Mouse (Mus musculus) limb, embryonic 11.5 days (tissue): Measurements from ENCODE around the gene Vmn2r43. TPM values are rescaled to one million over a fixed set of nuclear protein-coding genes. Genes with fewer than 3 reads are reported as not detected.
"Not testable (repeated sequence)": the region's sequence is repeated elsewhere in the genome, so short reads cannot be mapped to it uniquely, and the experiment has no call there.

Experiments used
- ATAC-seq: fragments of 200-750 bp; cut with Nextera tagmentation; 2 replicates; pipeline ENCODE4 v1.8.0; 2017; ENCODE audit warnings: low read depth; ENCODE audit not compliant: insufficient number of reproducible peaks, low FRiP score, low TSS enrichment
- DNase-seq: peaks from one replicate; pipeline ENCODE4 v3.0.0-alpha.2; 2015; ENCODE audit warnings: low spot score
- H3K27ac ChIP-seq: fragments of 300-500 bp; sonication (generic); replicated peaks from 2 replicates; pipeline ENCODE4 v1.5.1; 2014; ENCODE audit warnings: low read depth, mild to moderate bottlenecking, low read length
- H3K27me3 ChIP-seq: fragments of 300-500 bp; sonication (generic); 2 replicates; pipeline ENCODE4 v1.6.1; 2014; ENCODE audit warnings: mild to moderate bottlenecking, low read length, mixed read lengths; ENCODE audit not compliant: control insufficient read depth, insufficient read depth
- H3K36me3 ChIP-seq: fragments of 300-500 bp; sonication (generic); 2 replicates; pipeline ENCODE4 v1.6.1; 2014; ENCODE audit warnings: mild to moderate bottlenecking, low read length, moderate library complexity, mixed read lengths; ENCODE audit not compliant: control insufficient read depth, insufficient read depth
- H3K4me1 ChIP-seq: fragments of 300-500 bp; sonication (generic); 2 replicates; pipeline ENCODE4 v1.6.1; 2014; ENCODE audit warnings: low read length, mixed read lengths; ENCODE audit not compliant: control insufficient read depth, insufficient read depth
- H3K4me2 ChIP-seq: fragments of 300-500 bp; sonication (generic); 2 replicates; pipeline ENCODE4 v1.6.1; 2014; ENCODE audit warnings: low read depth, mild to moderate bottlenecking, moderate library complexity; ENCODE audit not compliant: severe bottlenecking
- H3K4me3 ChIP-seq: fragments of 300-500 bp; sonication (generic); 2 replicates; pipeline ENCODE4 v1.5.1; 2014; ENCODE audit warnings: low read depth, low read length
- H3K9ac ChIP-seq: fragments of 300-500 bp; sonication (generic); 2 replicates; pipeline ENCODE4 v1.6.1; 2014; ENCODE audit warnings: mild to moderate bottlenecking, low read length
- H3K9me3 ChIP-seq: fragments of 300-500 bp; sonication (generic); 2 replicates; pipeline ENCODE4 v1.6.1; 2016; ENCODE audit warnings: low read length; ENCODE audit not compliant: control insufficient read depth
- WGBS: fragments of 180-500 bp; shearing (Covaris S2); extraction: QIAGEN DNeasy Blood & Tissue Kit; methylation state at CpG from one replicate; pipeline ENCODE4 v1.1.7; 2014; 5-methylcytosine and 5-hydroxymethylcytosine counted together
- polyA plus RNA-seq: library from polyadenylated mRNA; unstranded; fragments of >200 nt; fragmentation: Nextera tagmentation; extraction: Ambion mirVana; gene quantifications from 2 replicates; pipeline ENCODE4 v1.2.1, GENCODE M21; 2014

Gene Vmn2r43
- not detected in 2 replicates for polyA plus RNA-seq

GRCm38 (mm10) chr7:8260499-8260898 lies at the start of gene Vmn2r43:
Gene Vmn2r43 (minus strand): TSS chr7:8260599.
- H3K4me2 ChIP-seq, ATAC-seq, H3K9me3 ChIP-seq, H3K36me3 ChIP-seq, H3K27me3 ChIP-seq, DNase-seq, H3K9ac ChIP-seq, H3K4me3 ChIP-seq, H3K27ac ChIP-seq, H3K4me1 ChIP-seq: not testable (repeated sequence)
- no CpG with 5 or more reads among the region's 1 CpGs for WGBS

DNA sequence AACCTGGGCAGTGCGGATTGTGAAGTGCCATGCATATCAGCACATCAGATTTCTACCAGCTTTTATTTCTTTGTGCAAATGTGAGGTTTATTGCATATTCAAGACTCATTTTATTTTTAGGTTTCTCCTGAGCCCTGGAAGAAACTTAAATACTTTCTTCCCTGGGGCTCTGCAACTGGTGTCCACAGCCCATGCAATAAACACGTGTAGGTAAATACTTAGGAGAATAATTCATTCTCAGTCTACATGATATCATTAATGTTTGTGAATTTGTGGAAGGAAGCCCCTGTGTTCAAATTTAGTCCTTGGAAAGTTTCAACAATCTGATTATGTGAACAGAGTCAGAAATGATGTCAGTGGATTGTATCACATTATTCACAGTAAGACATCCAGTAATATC lies 60.2 kb downstream of the Vmn2r43 start, which contains the start of gene Vmn2r42:
Vmn2r42 (minus strand) TSS at position 101 of the 400 bp plus-strand sequence.
- not testable (repeated sequence) for H3K9ac ChIP-seq, H3K4me1 ChIP-seq, ATAC-seq, H3K4me3 ChIP-seq, H3K9me3 ChIP-seq, H3K27me3 ChIP-seq, H3K4me2 ChIP-seq, H3K27ac ChIP-seq, DNase-seq, H3K36me3 ChIP-seq
- WGBS, result no CpG with 5 or more reads among the region's 2 CpGs

Other genes starting within 250 kb of the Vmn2r43 start
- gene Vmn2r41, start 98.9 kb downstream of the Vmn2r43 start, polyA plus RNA-seq, result not detected in 2 replicates
- not detected in 2 replicates for gene Vmn2r42, start 60.3 kb downstream of the Vmn2r43 start, polyA plus RNA-seq
- gene Vmn2r44, start 122.7 kb upstream of the Vmn2r43 start, polyA plus RNA-seq, result not detected in 2 replicates
- gene Vmn2r45, start 228.5 kb upstream of the Vmn2r43 start, polyA plus RNA-seq, result not detected in 2 replicates